Comparison of ENCODE assay signal across 8 mouse cellular contexts in genomic region chr15:79403763-79404210, GRCm38 (mm10). TPM values are rescaled to one million over a fixed set of nuclear protein-coding genes. Genes with fewer than 3 reads are reported as not detected.
DNase-seq lines count a peak whose midpoint lies in the region; ATAC-seq and TF ChIP-seq lines count a peak whose summit lies in the region.

No protein-coding gene starts in this region.

- H3K27ac ChIP-seq in heart, embryonic 10.5 days, result peak overlapping the region; percentile 93
- H3K27ac ChIP-seq in ES-E14 (ENCODE audit: insufficient read depth, low read depth, low read length, poor library complexity, severe bottlenecking), result no peak overlapping the region
- peak overlapping the region; percentile 83 for H3K27ac ChIP-seq in heart, postnatal 0 days (ENCODE audit: low read depth)
- no peak overlapping the region for H3K27ac ChIP-seq in midbrain, embryonic 11.5 days (ENCODE audit: low read depth, low read length)

- 0 out of 2 replicates have a peak overlapping the region, but pooled peaks have one; percentile 71 for H3K9ac ChIP-seq in ES-E14 (ENCODE audit: insufficient read depth, low read depth, low read length, poor library complexity, severe bottlenecking)
- peak overlapping the region; percentile 86 for H3K9ac ChIP-seq in heart, postnatal 0 days (replicated peaks; ENCODE audit: low read depth, low read length)
- peak overlapping the region; percentile 92 for H3K9ac ChIP-seq in midbrain, embryonic 11.5 days (ENCODE audit: low read length)

- in situ Hi-C loops in ES-E14 (cut with MboI; ENCODE audit: low sequenced_read_pairs in 2 of 2, unreplicated experiment in 2 of 2), result no loop called here

- H3K27me3 ChIP-seq in heart, embryonic 10.5 days (ENCODE audit: insufficient read depth, poor library complexity, severe bottlenecking), result 0 out of 2 replicates have a peak, but pooled peaks cover 8% of the 10 kb centered on the region
- H3K27me3 ChIP-seq in heart, postnatal 0 days (ENCODE audit: control insufficient read depth, insufficient read depth, low read length), result no peaks in the 10 kb centered on the region
- H3K27me3 ChIP-seq in midbrain, embryonic 11.5 days (ENCODE audit: control insufficient read depth, insufficient read depth, low read length), result peaks cover 3% of the 10 kb centered on the region; the same call in 1 of the 2 replicates

- TF ChIP-seq EP300 in heart, postnatal 0 days (IDR thresholded peaks at IDR 0.05; ENCODE audit: low read depth), result no peak

- peak overlapping the region; percentile 96 for H3K4me3 ChIP-seq in heart, embryonic 10.5 days
- peak overlapping the region; percentile 91 to 95 for H3K4me3 ChIP-seq in ES-E14 (ENCODE audit: insufficient read depth in 1 of 2, low read depth in 1 of 2, low read length in 2 of 2, poor library complexity in 1 of 2, severe bottlenecking in 1 of 2)
- H3K4me3 ChIP-seq in heart, postnatal 0 days (ENCODE audit: low read depth, low read length), result peak overlapping the region; percentile 95
- H3K4me3 ChIP-seq in midbrain, embryonic 11.5 days (ENCODE audit: low read depth, low read length), result peak overlapping the region; percentile 94

- 20% methylated on average over 9 of the region's 9 CpGs for WGBS in heart, embryonic 10.5 days
- 20% methylated on average over 9 of the region's 9 CpGs for WGBS in heart, postnatal 0 days
- 23% methylated on average over 9 of the region's 9 CpGs for WGBS in midbrain, embryonic 11.5 days

- intact Hi-C loops in heart, postnatal 14 days (cut with DNase I), result loop anchor here (5.0 kb wide), 1 partner anchor 34 kb away; no protein-coding TSS in a partner anchor

- no peak for DNase-seq in heart, embryonic 10.5 days (ENCODE audit: low spot score)
- DNase-seq in heart, postnatal 14 days, result no peak
- no peak for DNase-seq in ES-E14 (ENCODE audit: low read depth, low spot score)
- no peak for DNase-seq in heart, postnatal 0 days (ENCODE audit: low spot score)
- DNase-seq in midbrain, embryonic 11.5 days (ENCODE audit: low spot score, missing footprints), result no peak
- DNase-seq in layer of hippocampus, adult 9-11 months, result no peak
- no peak for DNase-seq in ovary, adult 18-20 months (ENCODE audit: low spot score)
- no peak for DNase-seq in cerebellum, postnatal 4 days (ENCODE audit: low spot score in 2 of 2)

- H3K4me1 ChIP-seq in heart, embryonic 10.5 days, result peaks cover 56% of the 10 kb centered on the region
- H3K4me1 ChIP-seq in ES-E14 (ENCODE audit: control insufficient read depth in 2 of 2, insufficient read depth in 2 of 2, low read length in 2 of 2, poor library complexity in 1 of 2), result peaks cover 2 to 27% of the 10 kb centered on the region in 2 experiments
- H3K4me1 ChIP-seq in heart, postnatal 0 days (ENCODE audit: control insufficient read depth, insufficient read depth), result peaks cover 39% of the 10 kb centered on the region
- peaks cover 18% of the 10 kb centered on the region for H3K4me1 ChIP-seq in midbrain, embryonic 11.5 days (ENCODE audit: control insufficient read depth, insufficient read depth, low read length)

- no peaks in the 10 kb centered on the region for H3K9me3 ChIP-seq in heart, embryonic 10.5 days
- no peaks in the 10 kb centered on the region for H3K9me3 ChIP-seq in ES-E14 (ENCODE audit: control insufficient read depth, insufficient read depth, low read depth, low read length)
- H3K9me3 ChIP-seq in heart, postnatal 0 days (replicated peaks; ENCODE audit: control insufficient read depth, low read length), result no peaks in the 10 kb centered on the region
- no peaks in the 10 kb centered on the region for H3K9me3 ChIP-seq in midbrain, embryonic 11.5 days (ENCODE audit: control insufficient read depth, low read length)

- no peak for TF ChIP-seq CTCF in heart, postnatal 0 days (IDR thresholded peaks at IDR 0.05; ENCODE audit: low read depth)

- H3K4me2 ChIP-seq in heart, postnatal 0 days (ENCODE audit: low read depth, low read length), result peak overlapping the region; percentile 94
- H3K4me2 ChIP-seq in midbrain, embryonic 11.5 days, result peak overlapping the region; percentile 90

- no peaks in the 10 kb centered on the region for H3K36me3 ChIP-seq in heart, embryonic 10.5 days
- no peaks in the 10 kb centered on the region for H3K36me3 ChIP-seq in ES-E14 (ENCODE audit: control insufficient read depth, insufficient read depth, low read length, poor library complexity, severe bottlenecking)
- H3K36me3 ChIP-seq in heart, postnatal 0 days (replicated peaks; ENCODE audit: control insufficient read depth, insufficient read depth, low read length), result no peaks in the 10 kb centered on the region
- H3K36me3 ChIP-seq in midbrain, embryonic 11.5 days (ENCODE audit: control insufficient read depth, insufficient read depth, low read length), result no peaks in the 10 kb centered on the region

- ATAC-seq in heart, postnatal 0 days (ENCODE audit: insufficient read depth, low read depth), result no peak
- ATAC-seq in midbrain, embryonic 11.5 days (ENCODE audit: low FRiP score), result no peak

TF ChIP-seq in ES-E14, 5 proteins besides CTCF, POLR2A, EP300 and RAD21:
- TF ChIP-seq ZNF384 (IDR thresholded peaks at IDR 0.05; ENCODE audit: low read depth, low read length) (no peak), CHD2 (IDR thresholded peaks at IDR 0.05; ENCODE audit: low read depth, low read length) (no peak)

RNA-seq across cellular contexts. Expression of gene Tmem184b, which starts 0.4 kb away (rescaled TPM):
- 67.7 and 76.3 TPM in 2 replicates for polyA plus RNA-seq in heart, embryonic 10.5 days (2016; fragmentation: Nextera tagmentation; extraction: Ambion mirVana)
- 10 to 100 TPM; 52.8 to 55.6 TPM for total RNA-seq in heart, postnatal 14 days (2021)
- 40.6 and 51.7 TPM in 2 replicates for total RNA-seq in ES-E14 (2012; rRNA removed)
- 70.6 and 111 TPM in 2 replicates for total RNA-seq in heart, postnatal 0 days (2014; rRNA removed; ENCODE audit: low replicate concordance)
- 31.8 and 32.7 TPM in 2 replicates for polyA plus RNA-seq in heart, postnatal 0 days (2015; fragmentation: Nextera tagmentation; extraction: Ambion mirVana)
- 25.5 and 33.8 TPM in 2 replicates for polyA plus RNA-seq in midbrain, embryonic 11.5 days (2014; fragmentation: Nextera tagmentation; extraction: Ambion mirVana)

RNA-seq across cellular contexts. Expression of gene Csnk1e, which starts 51.6 kb away (rescaled TPM):
- 87.9 and 102 TPM in 2 replicates for polyA plus RNA-seq in heart, embryonic 10.5 days (2016; fragmentation: Nextera tagmentation; extraction: Ambion mirVana)
- total RNA-seq in heart, postnatal 14 days (2021), result 10 to 100 TPM; 62.3 to 67.3 TPM
- total RNA-seq in ES-E14 (2012; rRNA removed), result 72.8 and 82.0 TPM in 2 replicates
- 167 and 193 TPM in 2 replicates for total RNA-seq in heart, postnatal 0 days (2014; rRNA removed; ENCODE audit: low replicate concordance)
- 55.5 and 61.5 TPM in 2 replicates for polyA plus RNA-seq in heart, postnatal 0 days (2015; fragmentation: Nextera tagmentation; extraction: Ambion mirVana)
- polyA plus RNA-seq in midbrain, embryonic 11.5 days (2014; fragmentation: Nextera tagmentation; extraction: Ambion mirVana), result 175 and 182 TPM in 2 replicates

RNA-seq across cellular contexts. Expression of gene Maff, which starts 57.4 kb away (rescaled TPM):
- 1.6 and 2.0 TPM in 2 replicates for polyA plus RNA-seq in heart, embryonic 10.5 days (2016; fragmentation: Nextera tagmentation; extraction: Ambion mirVana)
- 1 to 10 TPM; 6.2 to 6.9 TPM for total RNA-seq in heart, postnatal 14 days (2021)
- 9.7 and 13.2 TPM in 2 replicates for total RNA-seq in ES-E14 (2012; rRNA removed)
- total RNA-seq in heart, postnatal 0 days (2014; rRNA removed; ENCODE audit: low replicate concordance), result 12.9 and 19.4 TPM in 2 replicates
- polyA plus RNA-seq in heart, postnatal 0 days (2015; fragmentation: Nextera tagmentation; extraction: Ambion mirVana), result 1.8 and 2.9 TPM in 2 replicates
- polyA plus RNA-seq in midbrain, embryonic 11.5 days (2014; fragmentation: Nextera tagmentation; extraction: Ambion mirVana), result 1.0 and 2.3 TPM in 2 replicates

Comparison
In these comparisons a context has a peak if more than half of its experiments do, and no peak if none do; other contexts are left out.
1. H3K27ac ChIP-seq: peak in heart, embryonic 10.5 days (single experiment) and heart, postnatal 0 days (single experiment); none in ES-E14 (single experiment) and midbrain, embryonic 11.5 days (single experiment).
2. Peak in every context shown above with its lines, with median percentiles within 50 percentile points of each other: H3K4me3 ChIP-seq and H3K9ac ChIP-seq.